Mouse (Mus musculus): ENCODE data around the gene Tes3-ps. TPM values are rescaled to one million over a fixed set of nuclear protein-coding genes. Genes with fewer than 3 reads are reported as not detected.

The Tes3-ps gene
- not detected in 2 replicates for polyA plus RNA-seq (2012; ENCODE audit: insufficient read depth, low replicate concordance)

GRCm38 (mm10) chr13:49492376-49493368 is at the start of gene Tes3-ps:
Gene Tes3-ps (plus strand): TSS chr13:49493318.
- no peak for TF ChIP-seq GATA1 (IDR thresholded peaks at IDR 0.05; ENCODE audit: borderline replicate concordance, low read length)
- no peak for TF ChIP-seq FLI1 (IDR thresholded peaks at IDR 0.05; ENCODE audit: low read length)
- no peaks in the 10 kb centered on the region for H3K36me3 ChIP-seq (replicated peaks; ENCODE audit: low read length)
- peaks cover 14% of the 10 kb centered on the region for H3K4me1 ChIP-seq
- H3K4me3 ChIP-seq (replicated peaks): no peak within 1 kb of the TSS
- no peaks in the 10 kb centered on the region for H3K27me3 ChIP-seq (replicated peaks)
- no peaks in the 10 kb centered on the region for H3K9me3 ChIP-seq

GRCm38 (mm10) chr13:49444451-49444850 is 48.7 kb upstream of the Tes3-ps start:
- Histone ChIP-seq H3K4me3 (replicated peaks) (no peak overlapping the region), H3K27me3 (replicated peaks) (no peaks in the 10 kb centered on the region), H3K9me3 (no peaks in the 10 kb centered on the region), H3K4me1 (peaks cover 39% of the 10 kb centered on the region), H3K36me3 (replicated peaks; ENCODE audit: low read length) (peaks cover 87% of the 10 kb centered on the region)
- TF ChIP-seq GATA1 (IDR thresholded peaks at IDR 0.05; ENCODE audit: borderline replicate concordance, low read length) (no peak), FLI1 (IDR thresholded peaks at IDR 0.05; ENCODE audit: low read length) (no peak)

GRCm38 (mm10) chr13:49449318-49449749 is 43.8 kb upstream of the Tes3-ps start:
- H3K27me3 ChIP-seq (replicated peaks): no peaks in the 10 kb centered on the region
- H3K4me1 ChIP-seq: peaks cover 30% of the 10 kb centered on the region
- H3K9me3 ChIP-seq: no peaks in the 10 kb centered on the region
- TF ChIP-seq GATA1 (IDR thresholded peaks at IDR 0.05; ENCODE audit: borderline replicate concordance, low read length) (no peak), FLI1 (IDR thresholded peaks at IDR 0.05; ENCODE audit: low read length) (no peak)
- peaks cover 84% of the 10 kb centered on the region for H3K36me3 ChIP-seq (replicated peaks; ENCODE audit: low read length)
- H3K4me3 ChIP-seq (replicated peaks): no peak overlapping the region

GRCm38 (mm10) chr13:49460276-49460675 is 32.8 kb upstream of the Tes3-ps start:
- Histone ChIP-seq H3K27me3 (replicated peaks) (no peaks in the 10 kb centered on the region), H3K4me3 (replicated peaks) (no peak overlapping the region), H3K36me3 (replicated peaks; ENCODE audit: low read length) (peaks cover 94% of the 10 kb centered on the region), H3K4me1 (peaks cover 28% of the 10 kb centered on the region), H3K9me3 (no peaks in the 10 kb centered on the region)
- TF ChIP-seq GATA1 (IDR thresholded peaks at IDR 0.05; ENCODE audit: borderline replicate concordance, low read length) (peak; percentile 29; the same call in 1 of the 3 replicates), FLI1 (IDR thresholded peaks at IDR 0.05; ENCODE audit: low read length) (no peak)

- Histone ChIP-seq H3K4me1 (peaks cover 34% of the 10 kb centered on the region), H3K9me3 (no peaks in the 10 kb centered on the region), H3K36me3 (replicated peaks; ENCODE audit: low read length) (peaks cover 94% of the 10 kb centered on the region), H3K4me3 (replicated peaks) (no peak overlapping the region), H3K27me3 (replicated peaks) (no peaks in the 10 kb centered on the region)
- TF ChIP-seq FLI1 (IDR thresholded peaks at IDR 0.05; ENCODE audit: low read length): no peak
Measured at GRCm38 (mm10) chr13:49460692-49461414, 32.3 kb upstream of the Tes3-ps start.

- no peaks in the 10 kb centered on the region for H3K27me3 ChIP-seq (replicated peaks)
- no peak for TF ChIP-seq FLI1 (IDR thresholded peaks at IDR 0.05; ENCODE audit: low read length)
- no peak for TF ChIP-seq GATA1 (IDR thresholded peaks at IDR 0.05; ENCODE audit: borderline replicate concordance, low read length)
- H3K4me3 ChIP-seq (replicated peaks): no peak overlapping the region
- peaks cover 41% of the 10 kb centered on the region for H3K4me1 ChIP-seq
- no peaks in the 10 kb centered on the region for H3K9me3 ChIP-seq
- H3K36me3 ChIP-seq (replicated peaks; ENCODE audit: low read length): peaks cover 93% of the 10 kb centered on the region
Measured at GRCm38 (mm10) chr13:49461458-49462132, 31.5 kb upstream of the Tes3-ps start.

- Histone ChIP-seq H3K27me3 (replicated peaks) (no peaks in the 10 kb centered on the region), H3K4me1 (peaks cover 55% of the 10 kb centered on the region), H3K9me3 (no peaks in the 10 kb centered on the region), H3K36me3 (replicated peaks; ENCODE audit: low read length) (peaks cover 86% of the 10 kb centered on the region), H3K4me3 (replicated peaks) (no peak overlapping the region)
- TF ChIP-seq FLI1 (IDR thresholded peaks at IDR 0.05; ENCODE audit: low read length) (no peak), GATA1 (IDR thresholded peaks at IDR 0.05; ENCODE audit: borderline replicate concordance, low read length) (no peak)
Measured at GRCm38 (mm10) chr13:49462921-49463320, 30.2 kb upstream of the Tes3-ps start.

- Histone ChIP-seq H3K27me3 (replicated peaks) (no peaks in the 10 kb centered on the region), H3K9me3 (no peaks in the 10 kb centered on the region), H3K4me3 (replicated peaks) (no peak overlapping the region), H3K4me1 (peaks cover 48% of the 10 kb centered on the region), H3K36me3 (replicated peaks; ENCODE audit: low read length) (peaks cover 76% of the 10 kb centered on the region)
- TF ChIP-seq FLI1 (IDR thresholded peaks at IDR 0.05; ENCODE audit: low read length): no peak
- TF ChIP-seq GATA1 (IDR thresholded peaks at IDR 0.05; ENCODE audit: borderline replicate concordance, low read length): no peak
Measured at GRCm38 (mm10) chr13:49465875-49466274, 27.2 kb upstream of the Tes3-ps start.

- Histone ChIP-seq H3K9me3 (no peaks in the 10 kb centered on the region), H3K4me1 (peaks cover 51% of the 10 kb centered on the region), H3K4me3 (replicated peaks) (no peak overlapping the region), H3K36me3 (replicated peaks; ENCODE audit: low read length) (peaks cover 76% of the 10 kb centered on the region), H3K27me3 (replicated peaks) (no peaks in the 10 kb centered on the region)
- TF ChIP-seq FLI1 (IDR thresholded peaks at IDR 0.05; ENCODE audit: low read length) (no peak), GATA1 (IDR thresholded peaks at IDR 0.05; ENCODE audit: borderline replicate concordance, low read length) (no peak)
Measured at GRCm38 (mm10) chr13:49466393-49467075, 26.6 kb upstream of the Tes3-ps start.
